In the genomic region with DNA sequence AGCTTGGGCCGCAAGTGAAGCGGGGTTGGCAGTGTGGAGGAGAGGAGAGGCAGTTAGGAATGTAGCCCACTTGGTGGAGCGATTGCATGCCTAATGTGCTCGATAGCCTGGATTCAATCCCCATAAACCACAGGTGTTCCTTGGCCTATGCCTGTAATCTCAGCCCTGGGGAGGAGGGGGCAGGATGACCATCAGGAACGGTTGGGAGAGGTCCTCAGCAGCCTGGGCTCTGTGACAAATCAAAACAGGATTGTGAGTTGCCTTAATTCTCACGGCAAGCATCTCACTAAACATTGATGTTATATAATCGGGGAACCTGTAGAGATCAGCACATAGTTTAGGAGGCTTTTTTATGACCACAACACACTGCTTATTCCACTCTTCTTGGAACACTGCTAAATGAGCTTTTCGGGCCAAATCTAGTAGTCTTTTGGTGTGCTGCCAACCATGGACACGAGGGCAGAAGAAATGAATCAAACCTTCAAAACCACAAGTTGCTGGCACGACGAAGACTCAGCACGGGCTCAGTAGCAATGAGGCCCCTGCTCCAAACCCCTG, we compare ENCODE assay signal across 9 mouse cellular contexts. TPM values are rescaled to one million over a fixed set of nuclear protein-coding genes. Genes with fewer than 3 reads are reported as not detected.
DNase-seq lines count a peak whose midpoint lies in the region; ATAC-seq and TF ChIP-seq lines count a peak whose summit lies in the region.
"Had no signal": no experiment of that assay in that cellular context is flagged by ENCODE, and none has a peak within 500 bp of the region (broad histone marks: within the 10 kb centered on the region; RNA-seq: fewer than 3 reads in every experiment).

No protein-coding gene starts in this region.

- H3K4me3 ChIP-seq in forebrain, embryonic 13.5 days, result no peak overlapping the region
- no peak overlapping the region for H3K4me3 ChIP-seq in forebrain, embryonic 11.5 days (ENCODE audit: low read depth, low read length)
- H3K4me3 ChIP-seq in midbrain, postnatal 0 days (ENCODE audit: low read depth, low read length), result no peak overlapping the region
- no peak overlapping the region for H3K4me3 ChIP-seq in midbrain, embryonic 10.5 days
- H3K4me3 ChIP-seq: lung, embryonic 15.5 days had no signal

- H3K4me1 ChIP-seq in forebrain, embryonic 13.5 days, result peaks cover 16% of the 10 kb centered on the region; the same call in 1 of the 2 replicates
- H3K4me1 ChIP-seq in forebrain, embryonic 11.5 days (replicated peaks; ENCODE audit: control insufficient read depth, insufficient read depth, low read length), result no peaks in the 10 kb centered on the region
- H3K4me1 ChIP-seq in midbrain, postnatal 0 days (ENCODE audit: insufficient read depth, low read length), result no peaks in the 10 kb centered on the region
- peaks cover 3% of the 10 kb centered on the region for H3K4me1 ChIP-seq in midbrain, embryonic 10.5 days

- no peaks in the 10 kb centered on the region for H3K36me3 ChIP-seq in forebrain, embryonic 13.5 days (ENCODE audit: poor library complexity, severe bottlenecking)
- H3K36me3 ChIP-seq in forebrain, embryonic 11.5 days (ENCODE audit: control insufficient read depth, insufficient read depth, low read length), result no peaks in the 10 kb centered on the region
- H3K36me3 ChIP-seq in midbrain, postnatal 0 days (ENCODE audit: insufficient read depth, low read length), result no peaks in the 10 kb centered on the region
- no peaks in the 10 kb centered on the region for H3K36me3 ChIP-seq in midbrain, embryonic 10.5 days
- H3K36me3 ChIP-seq: lung, embryonic 15.5 days had no signal

- TF ChIP-seq CTCF in midbrain, postnatal 0 days (IDR thresholded peaks at IDR 0.05), result peak; percentile 41

- WGBS in forebrain, embryonic 13.5 days, result 72% methylated on average over 12 of the region's 12 CpGs
- 87% methylated on average over 12 of the region's 12 CpGs for WGBS in forebrain, embryonic 11.5 days
- 71% methylated on average over 12 of the region's 12 CpGs for WGBS in midbrain, postnatal 0 days
- 85% methylated on average over 12 of the region's 12 CpGs for WGBS in midbrain, embryonic 10.5 days

- H3K27ac ChIP-seq in forebrain, embryonic 13.5 days, result peak overlapping the region; percentile 0; the same call in 1 of the 2 replicates
- H3K27ac ChIP-seq in forebrain, embryonic 11.5 days (ENCODE audit: low read depth, low read length), result no peak overlapping the region
- H3K27ac ChIP-seq in midbrain, postnatal 0 days (ENCODE audit: low read depth, low read length), result no peak overlapping the region
- no peak overlapping the region for H3K27ac ChIP-seq in midbrain, embryonic 10.5 days (replicated peaks)
- H3K27ac ChIP-seq: lung, embryonic 15.5 days had no signal

- no peak for DNase-seq in forebrain, embryonic 11.5 days (ENCODE audit: low spot score)
- DNase-seq in midbrain, postnatal 0 days (ENCODE audit: low spot score), result peak; percentile 70
- no peak for DNase-seq in midbrain, embryonic 10.5 days (ENCODE audit: low spot score)
- DNase-seq in left cerebral cortex, postnatal 36 days (ENCODE audit: low spot score in 2 of 2), result peak; percentile 51 to 52
- DNase-seq in MN1 (ENCODE audit: low spot score), result no peak
- DNase-seq in thymus, postnatal 10 days (ENCODE audit: low spot score in 2 of 2), result no peak

- H3K9me3 ChIP-seq in forebrain, embryonic 13.5 days (replicated peaks), result no peaks in the 10 kb centered on the region
- H3K9me3 ChIP-seq in forebrain, embryonic 11.5 days (ENCODE audit: control insufficient read depth, low read length), result no peaks in the 10 kb centered on the region
- H3K9me3 ChIP-seq in midbrain, postnatal 0 days (ENCODE audit: low read length), result no peaks in the 10 kb centered on the region
- H3K9me3 ChIP-seq in midbrain, embryonic 10.5 days (replicated peaks), result no peaks in the 10 kb centered on the region
- H3K9me3 ChIP-seq: lung, embryonic 15.5 days had no signal

- H3K27me3 ChIP-seq in forebrain, embryonic 13.5 days, result no peaks in the 10 kb centered on the region
- no peaks in the 10 kb centered on the region for H3K27me3 ChIP-seq in forebrain, embryonic 11.5 days (ENCODE audit: control insufficient read depth, insufficient read depth, low read length)
- no peaks in the 10 kb centered on the region for H3K27me3 ChIP-seq in midbrain, postnatal 0 days (ENCODE audit: insufficient read depth, low read length)
- no peaks in the 10 kb centered on the region for H3K27me3 ChIP-seq in midbrain, embryonic 10.5 days (ENCODE audit: low read depth, poor library complexity, severe bottlenecking)
- H3K27me3 ChIP-seq: lung, embryonic 15.5 days had no signal

- peak; percentile 62 for ATAC-seq in forebrain, embryonic 13.5 days
- no peak for ATAC-seq in forebrain, embryonic 11.5 days (replicated peaks; ENCODE audit: low FRiP score)
- no peak for ATAC-seq in midbrain, postnatal 0 days (ENCODE audit: low FRiP score)
- ATAC-seq in hematopoietic stem cell, adult 5-6 weeks (replicated peaks in 1 of 2; ENCODE audit: insufficient read depth in 1 of 2, low FRiP score in 2 of 2, low TSS enrichment in 1 of 2, low read depth in 1 of 2, poor library complexity in 2 of 2, severe bottlenecking in 2 of 2), result peak; percentile 32 to 53; a peak in 2 of 4 replicates

- H3K9ac ChIP-seq in forebrain, embryonic 13.5 days, result no peak overlapping the region
- H3K9ac ChIP-seq in forebrain, embryonic 11.5 days (ENCODE audit: low read length), result no peak overlapping the region
- no peak overlapping the region for H3K9ac ChIP-seq in midbrain, postnatal 0 days (replicated peaks; ENCODE audit: low read length, poor library complexity, severe bottlenecking)
- H3K9ac ChIP-seq: lung, embryonic 15.5 days had no signal

- intact Hi-C loops in left cerebral cortex, postnatal 36 days (cut with DNase I), result no loop called here

- H3K4me2 ChIP-seq in forebrain, embryonic 13.5 days, result no peak overlapping the region
- H3K4me2 ChIP-seq in forebrain, embryonic 11.5 days (ENCODE audit: low read depth, low read length, severe bottlenecking), result no peak overlapping the region
- H3K4me2 ChIP-seq in midbrain, postnatal 0 days (ENCODE audit: low read depth, low read length, poor library complexity, severe bottlenecking), result no peak overlapping the region
- H3K4me2 ChIP-seq: lung, embryonic 15.5 days had no signal

RNA-seq across cellular contexts. Expression of a gene that starts 55.1 kb away (rescaled TPM):
- 145 and 146 TPM in 2 replicates for polyA plus RNA-seq in forebrain, embryonic 13.5 days (2015; fragmentation: Nextera tagmentation; extraction: Ambion mirVana)
- 179 and 186 TPM in 2 replicates for polyA plus RNA-seq in forebrain, embryonic 11.5 days (2014; fragmentation: Nextera tagmentation; extraction: Ambion mirVana)
- 49.9 and 70.8 TPM in 2 replicates for total RNA-seq in midbrain, postnatal 0 days (2014; rRNA removed)
- 69.6 and 78.5 TPM in 2 replicates for polyA plus RNA-seq in midbrain, postnatal 0 days (2015; fragmentation: Nextera tagmentation; extraction: Ambion mirVana)
- polyA plus RNA-seq in midbrain, embryonic 10.5 days (2016; fragmentation: Nextera tagmentation; extraction: Ambion mirVana), result 156 TPM in 2 replicates
- 118 and 120 TPM in 2 replicates for total RNA-seq in hematopoietic stem cell, adult 5-6 weeks (2017)
- 10 to 100 TPM; 41.4 to 70.6 TPM for total RNA-seq in left cerebral cortex, postnatal 36 days (2021)

Comparison
In these comparisons a context has a peak if more than half of its experiments do, and no peak if none do; other contexts are left out.
1. ATAC-seq: peak in forebrain, embryonic 13.5 days (single experiment) and hematopoietic stem cell, adult 5-6 weeks (2 of 2); none in forebrain, embryonic 11.5 days (single experiment) and midbrain, postnatal 0 days (single experiment).
2. DNase-seq: peak in midbrain, postnatal 0 days (single experiment) and left cerebral cortex, postnatal 36 days (2 of 2); none in forebrain, embryonic 11.5 days (single experiment), midbrain, embryonic 10.5 days (single experiment), MN1 (single experiment) and thymus, postnatal 10 days (0 of 2).